Mouse (Mus musculus): ENCODE data around the gene Ldhal6b. TPM values are rescaled to one million over a fixed set of nuclear protein-coding genes. Genes with fewer than 3 reads are reported as not detected.

Ldhal6b gene
- polyA plus RNA-seq, 1 experiment from 2014 or later, result not detected

- Histone ChIP-seq H3K9me3 (ENCODE audit: control insufficient read depth) (no peaks in the 10 kb centered on the region), H3K27me3 (replicated peaks; ENCODE audit: control insufficient read depth, insufficient read depth, low read length) (no peaks in the 10 kb centered on the region), H3K36me3 (ENCODE audit: control insufficient read depth, insufficient read depth) (no peaks in the 10 kb centered on the region), H3K4me1 (replicated peaks; ENCODE audit: control insufficient read depth, insufficient read depth, low read length) (0 out of 2 replicates have a peak, but pooled peaks cover 3% of the 10 kb centered on the region), H3K9ac (ENCODE audit: low read depth, low read length) (no peak overlapping the region), H3K4me2 (replicated peaks; ENCODE audit: low read depth) (peak overlapping the region; percentile 54), H3K4me3 (ENCODE audit: low read depth, low read length) (peak overlapping the region; percentile 3; the same call in 1 of the 2 replicates), H3K27ac (ENCODE audit: low read depth, low read length) (no peak overlapping the region)
- TF ChIP-seq CTCF (IDR thresholded peaks at IDR 0.05; ENCODE audit: low read depth), result peak; percentile 96
- peak; percentile 80 for ATAC-seq
- WGBS, result 30% methylated on average over 8 of the region's 8 CpGs
These were observed 15.9 kb downstream of the Ldhal6b start for GRCm38 (mm10) chr17:5402624-5403023.

DNA sequence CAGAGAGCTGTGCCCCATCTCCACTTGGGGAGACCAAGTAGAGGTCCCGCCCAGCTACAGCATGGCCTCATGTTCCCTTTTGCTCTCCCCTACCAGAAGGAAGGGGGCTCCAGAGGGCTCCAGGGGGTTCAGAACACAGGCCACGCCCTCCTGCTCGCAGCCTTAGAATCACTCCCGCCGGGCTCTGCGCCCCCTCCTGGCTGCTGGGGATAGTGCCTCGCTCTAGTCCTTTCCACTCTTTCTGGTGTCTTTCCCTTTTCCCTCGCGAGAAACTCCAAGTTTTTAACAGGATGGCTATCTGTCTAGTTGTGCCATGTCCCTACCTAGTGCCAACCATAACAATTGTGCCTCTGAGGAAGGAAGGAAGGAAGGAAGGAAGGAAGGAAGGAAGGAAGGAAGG, 16.5 kb downstream of the Ldhal6b start:
- Histone ChIP-seq H3K4me3 (ENCODE audit: low read depth, low read length) (peak overlapping the region; percentile 3; the same call in 1 of the 2 replicates), H3K36me3 (ENCODE audit: control insufficient read depth, insufficient read depth) (no peaks in the 10 kb centered on the region), H3K4me2 (replicated peaks; ENCODE audit: low read depth) (peak overlapping the region; percentile 54), H3K27me3 (replicated peaks; ENCODE audit: control insufficient read depth, insufficient read depth, low read length) (no peaks in the 10 kb centered on the region), H3K9ac (ENCODE audit: low read depth, low read length) (no peak overlapping the region), H3K4me1 (replicated peaks; ENCODE audit: control insufficient read depth, insufficient read depth, low read length) (0 out of 2 replicates have a peak, but pooled peaks cover 3% of the 10 kb centered on the region), H3K9me3 (ENCODE audit: control insufficient read depth) (no peaks in the 10 kb centered on the region), H3K27ac (ENCODE audit: low read depth, low read length) (no peak overlapping the region)
- peak; percentile 40 for ATAC-seq
- peak; percentile 86 for TF ChIP-seq CTCF (IDR thresholded peaks at IDR 0.05; ENCODE audit: low read depth)
- 8% methylated on average over 9 of the region's 9 CpGs for WGBS

- no peak overlapping the region for H3K4me2 ChIP-seq (replicated peaks; ENCODE audit: low read depth)
- H3K9me3 ChIP-seq (ENCODE audit: control insufficient read depth), result no peaks in the 10 kb centered on the region
- H3K27me3 ChIP-seq (replicated peaks; ENCODE audit: control insufficient read depth, insufficient read depth, low read length), result no peaks in the 10 kb centered on the region
- no peak for ATAC-seq
- no peak for TF ChIP-seq CTCF (IDR thresholded peaks at IDR 0.05; ENCODE audit: low read depth)
- 0 out of 2 replicates have a peak, but pooled peaks cover 3% of the 10 kb centered on the region for H3K4me1 ChIP-seq (replicated peaks; ENCODE audit: control insufficient read depth, insufficient read depth, low read length)
- no peaks in the 10 kb centered on the region for H3K36me3 ChIP-seq (ENCODE audit: control insufficient read depth, insufficient read depth)
- H3K27ac ChIP-seq (ENCODE audit: low read depth, low read length), result no peak overlapping the region
- 79% methylated on average over 10 of the region's 10 CpGs for WGBS
- no peak overlapping the region for H3K4me3 ChIP-seq (ENCODE audit: low read depth, low read length)
- no peak overlapping the region for H3K9ac ChIP-seq (ENCODE audit: low read depth, low read length)
These were observed 17.3 kb downstream of the Ldhal6b start for GRCm38 (mm10) chr17:5401288-5401687.

DNA sequence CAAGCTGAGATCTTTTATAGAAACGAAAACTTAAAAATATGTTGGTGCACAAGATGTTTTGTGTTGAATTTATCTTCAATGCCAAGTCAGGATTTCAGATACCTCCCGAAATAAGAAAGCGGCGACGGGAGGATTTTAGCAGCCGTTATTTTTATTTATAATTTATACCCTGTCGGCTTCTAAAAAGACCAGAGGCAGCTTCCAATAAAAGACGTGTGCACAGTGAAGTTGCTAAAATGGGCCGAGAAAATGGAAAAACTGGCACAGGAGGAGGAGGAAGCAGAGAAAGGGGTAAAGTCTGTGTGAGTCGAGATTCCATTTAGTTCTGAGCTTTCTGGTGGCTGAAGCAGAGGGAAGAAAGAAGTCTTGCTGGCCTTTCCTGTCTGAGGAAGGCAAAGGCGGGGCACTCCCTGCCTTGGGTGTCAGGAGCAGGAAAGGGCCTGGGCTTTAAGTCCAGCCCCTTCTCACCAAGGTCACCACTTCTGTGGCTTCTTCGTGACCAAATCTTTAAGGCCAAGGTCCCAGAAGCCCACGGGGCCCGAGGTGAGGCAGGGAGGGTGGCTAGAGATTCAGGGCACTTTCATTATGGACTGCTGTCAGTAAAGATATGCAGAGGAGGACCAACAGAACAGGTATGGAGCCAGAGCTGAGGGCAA, 18.0 kb downstream of the Ldhal6b start:
- H3K27ac ChIP-seq (ENCODE audit: low read depth, low read length), result no peak overlapping the region
- H3K4me2 ChIP-seq (replicated peaks; ENCODE audit: low read depth), result no peak overlapping the region
- no peaks in the 10 kb centered on the region for H3K27me3 ChIP-seq (replicated peaks; ENCODE audit: control insufficient read depth, insufficient read depth, low read length)
- no peaks in the 10 kb centered on the region for H3K9me3 ChIP-seq (ENCODE audit: control insufficient read depth)
- WGBS, result 63% methylated on average over 14 of the region's 14 CpGs
- no peak for TF ChIP-seq CTCF (IDR thresholded peaks at IDR 0.05; ENCODE audit: low read depth)
- ATAC-seq, result no peak
- H3K36me3 ChIP-seq (ENCODE audit: control insufficient read depth, insufficient read depth), result no peaks in the 10 kb centered on the region
- 0 out of 2 replicates have a peak, but pooled peaks cover 3% of the 10 kb centered on the region for H3K4me1 ChIP-seq (replicated peaks; ENCODE audit: control insufficient read depth, insufficient read depth, low read length)
- H3K9ac ChIP-seq (ENCODE audit: low read depth, low read length), result no peak overlapping the region
- H3K4me3 ChIP-seq (ENCODE audit: low read depth, low read length), result no peak overlapping the region

- H3K4me1 ChIP-seq (replicated peaks; ENCODE audit: control insufficient read depth, insufficient read depth, low read length), result 0 out of 2 replicates have a peak, but pooled peaks cover 1% of the 10 kb centered on the region
- no peaks in the 10 kb centered on the region for H3K9me3 ChIP-seq (ENCODE audit: control insufficient read depth)
- TF ChIP-seq CTCF (IDR thresholded peaks at IDR 0.05; ENCODE audit: low read depth), result peak; percentile 99
- no peak overlapping the region for H3K27ac ChIP-seq (ENCODE audit: low read depth, low read length)
- 0 out of 2 replicates have a peak overlapping the region, but pooled peaks have one; percentile 10 for H3K4me2 ChIP-seq (replicated peaks; ENCODE audit: low read depth)
- WGBS, result 31% methylated on average over 33 of the region's 33 CpGs
- H3K9ac ChIP-seq (ENCODE audit: low read depth, low read length), result no peak overlapping the region
- no peaks in the 10 kb centered on the region for H3K36me3 ChIP-seq (ENCODE audit: control insufficient read depth, insufficient read depth)
- H3K27me3 ChIP-seq (replicated peaks; ENCODE audit: control insufficient read depth, insufficient read depth, low read length), result no peaks in the 10 kb centered on the region
- no peak overlapping the region for H3K4me3 ChIP-seq (ENCODE audit: low read depth, low read length)
- peak; percentile 66 for ATAC-seq
These were observed 21.2 kb downstream of the Ldhal6b start for GRCm38 (mm10) chr17:5397148-5398007.

GRCm38 (mm10) chr17:5396213-5396612, 22.4 kb downstream of the Ldhal6b start:
- 79% methylated on average over 5 of the region's 5 CpGs for WGBS
- H3K27ac ChIP-seq (ENCODE audit: low read depth, low read length), result no peak overlapping the region
- H3K4me1 ChIP-seq (replicated peaks; ENCODE audit: control insufficient read depth, insufficient read depth, low read length), result no peaks in the 10 kb centered on the region
- H3K4me2 ChIP-seq (replicated peaks; ENCODE audit: low read depth), result no peak overlapping the region
- ATAC-seq, result no peak
- no peaks in the 10 kb centered on the region for H3K36me3 ChIP-seq (ENCODE audit: control insufficient read depth, insufficient read depth)
- TF ChIP-seq CTCF (IDR thresholded peaks at IDR 0.05; ENCODE audit: low read depth), result no peak
- H3K9ac ChIP-seq (ENCODE audit: low read depth, low read length), result no peak overlapping the region
- no peak overlapping the region for H3K4me3 ChIP-seq (ENCODE audit: low read depth, low read length)
- no peaks in the 10 kb centered on the region for H3K9me3 ChIP-seq (ENCODE audit: control insufficient read depth)
- no peaks in the 10 kb centered on the region for H3K27me3 ChIP-seq (replicated peaks; ENCODE audit: control insufficient read depth, insufficient read depth, low read length)
